Mouse (Mus musculus): ENCODE measurements at regions not wholly inside any gene's neighbourhood (a gene's known extent, or its start where the extent isn't known, plus 50 kb on each side); places are given as distances from the start of the nearest gene placed in this dataset.

DNA sequence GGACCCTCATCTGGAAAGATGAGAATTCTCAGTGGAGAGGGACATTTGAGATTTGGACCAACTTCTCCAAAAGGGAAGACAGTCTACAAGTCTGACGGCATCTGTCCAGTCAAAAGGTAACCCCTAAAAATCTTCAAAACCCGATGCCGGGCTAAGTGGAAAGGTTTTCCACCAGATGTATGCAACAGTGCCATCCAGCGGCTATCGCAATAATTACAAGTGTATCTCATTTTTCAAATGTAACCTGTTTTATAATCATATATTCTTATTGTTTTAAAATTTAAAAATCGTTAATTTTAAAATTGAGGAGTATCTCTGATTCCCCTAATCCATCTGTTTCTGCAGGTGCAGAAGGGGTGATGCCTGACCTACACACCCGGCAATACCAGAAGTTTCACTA lies 346.8 kb upstream of the Hnrnpa3 start:
- H3K27ac ChIP-seq (ENCODE audit: insufficient read depth, low read length) = no peak overlapping the region
- peak; percentile 56; the same call in 1 of the 2 replicates for TF ChIP-seq CTCF (IDR thresholded peaks at IDR 0.05; ENCODE audit: extremely low read depth, insufficient read depth, low read length)
- TF ChIP-seq POLR2A (IDR thresholded peaks at IDR 0.05; ENCODE audit: extremely low read depth, insufficient read depth, low read length) = no peak
- no peak overlapping the region for H3K4me3 ChIP-seq (ENCODE audit: insufficient read depth, low read length)
- H3K4me1 ChIP-seq (ENCODE audit: control insufficient read depth, insufficient read depth, low read length) = no peaks in the 10 kb centered on the region

DNA sequence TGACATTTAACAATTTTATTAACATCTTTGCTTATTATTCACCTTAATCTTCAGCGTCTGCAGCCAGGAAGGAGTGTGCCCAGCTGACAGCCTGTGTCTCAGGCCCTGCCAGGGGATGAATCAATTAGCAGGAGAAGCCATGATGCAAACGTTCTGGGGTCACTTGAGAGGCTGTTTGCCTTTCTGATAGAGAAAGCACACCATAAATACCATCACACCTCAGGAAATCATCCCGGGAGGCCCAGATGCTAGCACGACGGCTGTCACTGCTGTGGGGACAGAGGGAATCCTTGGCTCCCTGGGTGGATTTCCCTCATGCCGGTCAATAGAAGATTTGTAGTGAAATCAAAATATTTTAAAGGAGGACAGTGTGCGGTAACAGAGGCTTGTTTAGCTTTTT lies 343.7 kb upstream of the Hnrnpa3 start:
- no peak for TF ChIP-seq CTCF (IDR thresholded peaks at IDR 0.05; ENCODE audit: extremely low read depth, insufficient read depth, low read length)
- H3K4me1 ChIP-seq (ENCODE audit: control insufficient read depth, insufficient read depth, low read length) = no peaks in the 10 kb centered on the region
- H3K4me3 ChIP-seq (ENCODE audit: insufficient read depth, low read length) = no peak overlapping the region
- no peak overlapping the region for H3K27ac ChIP-seq (ENCODE audit: insufficient read depth, low read length)

DNA sequence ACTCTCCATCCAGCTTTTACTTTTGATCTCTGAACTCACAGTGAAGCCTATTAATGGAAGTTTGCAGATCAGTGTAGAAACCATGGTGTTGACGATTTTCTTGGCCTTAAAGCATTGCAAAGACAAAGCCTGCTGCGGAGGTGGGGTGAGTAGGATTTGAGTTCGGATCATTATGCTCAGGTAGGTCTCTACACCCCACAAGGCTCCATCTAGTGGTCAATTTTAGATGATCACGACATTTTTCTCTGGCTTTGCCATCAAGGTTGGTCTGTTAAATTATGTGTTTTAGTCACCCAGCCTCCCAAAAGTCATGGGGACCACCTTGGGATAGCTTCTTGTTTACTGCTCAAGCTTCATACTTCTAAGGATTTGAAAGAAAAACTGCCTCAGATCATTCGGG lies 340.9 kb upstream of the Hnrnpa3 start:
- TF ChIP-seq POLR2A (IDR thresholded peaks at IDR 0.05; ENCODE audit: extremely low read depth, insufficient read depth, low read length) (no peak), CTCF (IDR thresholded peaks at IDR 0.05; ENCODE audit: extremely low read depth, insufficient read depth, low read length) (no peak)
- Histone ChIP-seq H3K4me3 (ENCODE audit: insufficient read depth, low read length) (no peak overlapping the region), H3K27ac (ENCODE audit: insufficient read depth, low read length) (no peak overlapping the region), H3K4me1 (ENCODE audit: control insufficient read depth, insufficient read depth, low read length) (no peaks in the 10 kb centered on the region)

DNA sequence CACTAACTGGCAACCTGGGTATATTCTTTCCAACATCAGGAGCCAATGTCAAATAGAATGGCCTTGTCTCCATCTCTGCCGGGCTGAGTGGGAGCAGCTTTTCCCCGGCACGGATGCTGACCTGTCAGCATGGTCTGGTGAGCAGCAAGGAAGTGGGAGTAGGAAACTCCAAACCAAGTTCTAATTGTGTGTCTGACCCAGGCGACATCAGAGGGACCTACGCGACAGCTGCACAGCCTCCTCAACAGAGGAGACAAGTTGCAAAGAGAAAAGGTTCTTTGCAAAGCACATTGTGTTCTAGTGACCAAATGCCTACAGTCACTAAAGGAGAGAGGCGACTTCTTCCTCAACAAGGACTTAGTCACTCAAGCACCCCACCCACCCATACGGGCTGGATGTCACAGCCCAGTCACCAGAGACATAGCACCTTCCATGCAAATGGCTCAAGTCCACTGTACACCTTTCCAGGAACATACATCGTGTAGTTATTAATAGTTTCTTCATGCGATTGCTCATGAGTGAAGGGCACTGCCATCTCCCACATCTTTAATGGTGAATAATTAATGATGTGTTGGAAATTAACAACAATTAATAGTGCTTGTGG lies 334.8 kb upstream of the Hnrnpa3 start:
- no peaks in the 10 kb centered on the region for H3K4me1 ChIP-seq (ENCODE audit: control insufficient read depth, insufficient read depth, low read length)
- H3K4me3 ChIP-seq (ENCODE audit: insufficient read depth, low read length) = no peak overlapping the region
- H3K27ac ChIP-seq (ENCODE audit: insufficient read depth, low read length) = no peak overlapping the region
- TF ChIP-seq POLR2A (IDR thresholded peaks at IDR 0.05; ENCODE audit: extremely low read depth, insufficient read depth, low read length) (no peak), CTCF (IDR thresholded peaks at IDR 0.05; ENCODE audit: extremely low read depth, insufficient read depth, low read length) (no peak)

DNA sequence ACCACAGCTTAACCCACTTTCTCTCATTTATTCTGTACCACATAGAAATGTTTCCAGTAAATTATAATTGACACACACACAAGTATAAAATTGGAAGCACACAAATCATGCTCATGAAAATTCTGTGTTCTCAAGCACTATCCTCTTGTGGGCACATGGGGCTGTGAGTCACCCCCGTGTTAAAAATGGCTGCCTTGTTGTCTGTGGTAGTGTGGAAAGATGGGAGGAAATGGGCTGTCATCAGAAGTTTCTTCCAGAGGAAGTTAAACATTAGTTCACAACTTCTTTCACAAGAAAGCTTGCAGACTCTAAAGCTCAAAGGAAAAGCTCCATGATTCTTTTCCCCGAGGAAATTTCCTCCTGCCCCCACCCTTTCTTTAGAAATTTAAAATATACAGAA lies 329.5 kb upstream of the Hnrnpa3 start:
- TF ChIP-seq CTCF (IDR thresholded peaks at IDR 0.05; ENCODE audit: extremely low read depth, insufficient read depth, low read length) (no peak), POLR2A (IDR thresholded peaks at IDR 0.05; ENCODE audit: extremely low read depth, insufficient read depth, low read length) (no peak)
- no peaks in the 10 kb centered on the region for H3K4me1 ChIP-seq (ENCODE audit: control insufficient read depth, insufficient read depth, low read length)
- H3K4me3 ChIP-seq (ENCODE audit: insufficient read depth, low read length) = no peak overlapping the region
- H3K27ac ChIP-seq (ENCODE audit: insufficient read depth, low read length) = no peak overlapping the region

DNA sequence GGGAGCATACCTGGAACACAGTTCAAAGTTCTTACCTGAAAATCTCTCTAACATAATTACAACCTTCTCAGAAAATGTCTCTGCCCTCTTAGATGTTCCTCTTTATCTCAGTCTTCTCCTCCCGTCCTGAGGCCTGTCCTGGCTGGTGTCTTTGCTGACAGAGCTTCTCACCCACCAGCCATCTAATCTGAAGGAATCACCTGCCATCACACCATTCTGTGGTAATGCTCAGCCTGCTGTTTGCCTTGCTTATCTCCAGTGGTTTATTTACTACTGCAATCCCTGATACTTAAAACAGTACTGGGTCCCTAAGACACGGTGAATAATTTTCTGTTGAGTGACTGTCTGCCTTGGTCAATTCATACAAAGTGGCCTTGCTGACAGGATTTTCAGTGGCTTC lies 317.8 kb upstream of the Hnrnpa3 start:
- H3K4me1 ChIP-seq (ENCODE audit: control insufficient read depth, insufficient read depth, low read length) = 0 out of 2 replicates have a peak, but pooled peaks cover 1% of the 10 kb centered on the region
- no peak overlapping the region for H3K4me3 ChIP-seq (ENCODE audit: insufficient read depth, low read length)
- TF ChIP-seq CTCF (IDR thresholded peaks at IDR 0.05; ENCODE audit: extremely low read depth, insufficient read depth, low read length) (no peak), POLR2A (IDR thresholded peaks at IDR 0.05; ENCODE audit: extremely low read depth, insufficient read depth, low read length) (no peak)
- no peak overlapping the region for H3K27ac ChIP-seq (ENCODE audit: insufficient read depth, low read length)

DNA sequence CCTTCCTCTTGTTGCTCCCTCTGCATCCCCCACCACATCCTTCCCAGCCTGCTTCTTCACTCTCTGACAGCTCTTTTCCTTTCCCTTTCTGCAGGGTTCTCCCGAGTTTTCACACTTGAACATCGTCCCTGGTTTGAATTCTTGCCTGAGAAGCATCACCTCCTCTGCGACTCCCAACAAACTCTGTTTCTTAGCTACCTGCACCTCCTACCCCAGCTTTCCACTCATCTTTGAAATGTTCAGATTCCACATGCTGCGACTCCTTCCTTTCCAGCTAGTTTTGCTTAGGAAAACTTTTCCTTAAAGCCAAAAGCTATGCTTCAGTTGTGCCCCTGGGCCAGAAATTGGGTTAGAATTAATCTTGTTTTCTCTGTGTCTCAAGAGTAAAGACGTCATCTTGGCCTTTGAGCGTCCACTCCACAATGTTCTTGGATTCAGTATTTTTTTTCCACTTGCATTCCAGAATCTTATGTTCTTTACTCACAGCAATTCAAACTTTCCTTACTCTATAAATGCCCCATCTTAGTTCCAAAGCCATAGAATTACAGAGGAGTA lies 317.3 kb upstream of the Hnrnpa3 start:
- no peak for TF ChIP-seq CTCF (IDR thresholded peaks at IDR 0.05; ENCODE audit: extremely low read depth, insufficient read depth, low read length)
- no peak for TF ChIP-seq POLR2A (IDR thresholded peaks at IDR 0.05; ENCODE audit: extremely low read depth, insufficient read depth, low read length)

DNA sequence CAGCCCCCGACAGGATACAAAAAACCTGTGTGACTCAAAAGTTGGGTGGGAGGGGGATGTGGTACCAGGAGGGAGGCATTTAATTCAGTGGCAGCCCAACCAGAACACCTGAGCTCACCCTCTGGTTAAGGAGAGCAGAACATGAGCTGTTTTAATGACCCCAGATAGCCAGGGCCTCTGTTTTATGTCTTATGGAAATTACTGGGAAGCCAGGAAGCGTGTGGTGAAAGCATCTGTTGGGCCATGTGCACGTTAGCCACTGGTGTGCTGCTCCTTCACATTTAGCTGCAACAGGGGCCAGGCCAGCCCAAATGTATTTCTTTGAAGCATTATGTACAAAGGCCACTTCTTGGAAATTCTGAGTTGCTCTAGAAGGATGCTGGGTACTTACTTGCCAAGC lies 308.2 kb upstream of the Hnrnpa3 start:
- H3K4me3 ChIP-seq (ENCODE audit: insufficient read depth, low read length) = no peak overlapping the region
- TF ChIP-seq CTCF (IDR thresholded peaks at IDR 0.05; ENCODE audit: extremely low read depth, insufficient read depth, low read length) (no peak), POLR2A (IDR thresholded peaks at IDR 0.05; ENCODE audit: extremely low read depth, insufficient read depth, low read length) (no peak)

More for the DNA sequence above, 317.3 kb upstream of the Hnrnpa3 start:
- 0 out of 2 replicates have a peak, but pooled peaks cover 1% of the 10 kb centered on the region for H3K4me1 ChIP-seq (ENCODE audit: control insufficient read depth, insufficient read depth, low read length)
- no peak overlapping the region for H3K27ac ChIP-seq (ENCODE audit: insufficient read depth, low read length)
- no peak overlapping the region for H3K4me3 ChIP-seq (ENCODE audit: insufficient read depth, low read length)

DNA sequence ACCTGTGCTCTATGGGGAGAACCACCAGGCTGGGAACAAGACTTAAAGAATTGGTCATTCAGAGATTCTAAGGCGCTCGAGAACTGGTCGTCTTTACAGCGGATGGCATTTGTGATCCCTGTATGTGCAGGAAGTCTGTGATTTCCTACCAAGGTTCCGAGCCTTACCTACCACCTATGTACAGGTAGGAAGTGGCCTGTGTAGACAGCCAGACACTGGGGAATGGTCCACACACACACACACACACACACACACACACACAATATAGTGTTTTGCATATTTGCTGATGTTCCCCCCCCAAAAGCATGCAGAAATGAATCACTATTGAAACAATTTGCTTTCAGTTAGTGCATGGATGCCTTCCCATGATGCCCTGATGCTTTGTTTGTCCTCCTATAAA lies 307.1 kb upstream of the Hnrnpa3 start:
- H3K27ac ChIP-seq (ENCODE audit: insufficient read depth, low read length) = no peak overlapping the region
- TF ChIP-seq POLR2A (IDR thresholded peaks at IDR 0.05; ENCODE audit: extremely low read depth, insufficient read depth, low read length) (no peak), CTCF (IDR thresholded peaks at IDR 0.05; ENCODE audit: extremely low read depth, insufficient read depth, low read length) (no peak)
- H3K4me3 ChIP-seq (ENCODE audit: insufficient read depth, low read length) = no peak overlapping the region
- no peaks in the 10 kb centered on the region for H3K4me1 ChIP-seq (ENCODE audit: control insufficient read depth, insufficient read depth, low read length)

More for the DNA sequence above, 308.2 kb upstream of the Hnrnpa3 start:
- H3K4me1 ChIP-seq (ENCODE audit: control insufficient read depth, insufficient read depth, low read length) = no peaks in the 10 kb centered on the region
- H3K27ac ChIP-seq (ENCODE audit: insufficient read depth, low read length) = no peak overlapping the region

DNA sequence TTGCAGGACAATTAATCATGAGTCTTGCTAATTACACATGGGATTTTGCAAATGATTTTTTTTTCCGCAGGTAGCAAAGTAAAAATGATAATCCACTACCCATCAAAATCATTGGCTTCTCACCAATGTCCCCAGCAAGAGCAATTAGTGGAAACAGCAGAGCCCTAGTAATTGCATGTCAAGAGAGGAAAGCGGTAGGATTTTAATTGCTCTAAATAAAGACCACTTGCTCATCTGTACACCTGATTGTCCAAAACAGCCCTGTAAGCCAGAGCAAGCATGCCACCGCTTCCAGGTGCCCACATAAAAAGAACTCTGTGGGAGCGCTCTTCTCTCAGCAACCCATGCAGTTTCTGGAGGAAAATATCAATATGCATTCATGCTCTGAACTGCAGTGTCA lies 306.5 kb upstream of the Hnrnpa3 start:
- Histone ChIP-seq H3K4me3 (ENCODE audit: insufficient read depth, low read length) (no peak overlapping the region), H3K4me1 (ENCODE audit: control insufficient read depth, insufficient read depth, low read length) (no peaks in the 10 kb centered on the region), H3K27ac (ENCODE audit: insufficient read depth, low read length) (no peak overlapping the region)
- no peak for TF ChIP-seq CTCF (IDR thresholded peaks at IDR 0.05; ENCODE audit: extremely low read depth, insufficient read depth, low read length)
- no peak for TF ChIP-seq POLR2A (IDR thresholded peaks at IDR 0.05; ENCODE audit: extremely low read depth, insufficient read depth, low read length)
